Mouse (Mus musculus): Measurements from ENCODE around the gene Fgd2.
"Not testable (repeated sequence)": the region's sequence is repeated elsewhere in the genome, so short reads cannot be mapped to it uniquely, and the experiment has no call there.

Fgd2 gene

DNA sequence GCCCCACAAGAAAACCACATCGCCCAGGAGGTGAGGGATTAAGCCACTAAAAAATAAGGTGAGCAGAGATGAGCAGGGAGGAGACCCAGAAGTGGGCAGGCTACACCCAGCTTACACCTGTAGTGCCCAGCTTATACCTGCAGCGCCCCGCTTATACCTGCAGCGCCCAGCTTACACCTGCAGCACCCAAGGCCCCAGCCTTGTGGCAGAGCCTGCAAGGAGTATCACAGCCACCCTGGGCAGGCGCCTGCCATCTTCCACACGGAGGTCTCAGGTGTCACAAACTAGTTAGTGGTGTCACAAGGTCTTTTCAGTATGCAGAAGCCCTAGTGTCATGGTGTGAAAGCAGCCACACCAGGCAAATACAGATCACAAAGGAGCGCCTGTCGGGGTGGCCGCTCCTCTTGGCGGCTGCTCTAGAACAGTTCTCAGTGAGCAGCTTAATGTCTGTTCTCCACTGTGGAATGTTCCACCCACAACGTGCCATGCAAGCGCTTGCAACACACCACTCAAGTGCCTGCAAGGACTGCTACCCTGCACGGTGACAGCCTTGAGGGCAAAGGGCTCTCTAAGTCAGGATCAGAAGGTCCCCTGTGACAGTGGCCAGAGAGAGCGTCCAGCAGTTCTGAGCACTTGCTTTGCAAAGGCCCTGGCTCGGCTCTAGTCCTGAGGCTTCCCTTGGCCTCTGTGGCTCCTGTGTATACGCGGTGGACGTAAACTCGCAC, 24.3 kb upstream of the Fgd2 start:
- DNase-seq (ENCODE audit: low spot score): no peak

- no peak for DNase-seq (ENCODE audit: low spot score)
Measured at GRCm38 (mm10) chr17:29337979-29338823, 22.5 kb upstream of the Fgd2 start.

DNA sequence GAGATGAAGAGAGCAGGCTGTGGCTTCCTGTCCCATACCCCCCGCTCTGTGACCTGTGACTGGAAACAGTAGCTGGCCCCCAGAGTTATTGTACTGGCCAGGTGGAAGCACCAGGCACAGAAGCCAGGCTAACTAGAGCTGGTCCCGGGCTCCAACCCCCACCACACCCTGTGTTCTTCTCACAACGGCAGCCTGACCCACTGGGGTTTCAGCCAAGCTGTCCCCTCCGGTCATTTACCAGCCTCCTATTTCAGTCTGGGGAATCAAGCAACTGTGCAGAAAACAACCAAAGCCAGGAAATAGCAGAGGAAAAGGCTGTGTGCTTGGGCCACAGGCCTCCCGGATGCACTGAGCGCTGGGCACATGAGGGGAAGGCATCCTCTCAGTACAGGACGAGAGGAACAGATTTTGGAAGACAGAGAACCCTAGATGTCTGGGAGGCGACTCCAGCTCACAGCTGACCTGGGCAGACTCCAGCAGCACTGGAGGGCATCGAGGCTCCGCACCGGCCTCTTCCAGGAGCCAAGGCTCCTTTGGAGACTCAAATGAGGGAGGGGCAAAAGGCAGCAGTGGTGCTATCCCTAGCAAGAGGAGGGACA, 21.4 kb upstream of the Fgd2 start:
- DNase-seq (ENCODE audit: low spot score): no peak

GRCm38 (mm10) chr17:29340406-29341261, 20.1 kb upstream of the Fgd2 start:
- DNase-seq (ENCODE audit: low spot score): no peak

GRCm38 (mm10) chr17:29341591-29342003, 19.1 kb upstream of the Fgd2 start:
- DNase-seq (ENCODE audit: low spot score): no peak

GRCm38 (mm10) chr17:29342010-29342910, 18.5 kb upstream of the Fgd2 start:
- peak; percentile 54 for DNase-seq (ENCODE audit: low spot score)

DNA sequence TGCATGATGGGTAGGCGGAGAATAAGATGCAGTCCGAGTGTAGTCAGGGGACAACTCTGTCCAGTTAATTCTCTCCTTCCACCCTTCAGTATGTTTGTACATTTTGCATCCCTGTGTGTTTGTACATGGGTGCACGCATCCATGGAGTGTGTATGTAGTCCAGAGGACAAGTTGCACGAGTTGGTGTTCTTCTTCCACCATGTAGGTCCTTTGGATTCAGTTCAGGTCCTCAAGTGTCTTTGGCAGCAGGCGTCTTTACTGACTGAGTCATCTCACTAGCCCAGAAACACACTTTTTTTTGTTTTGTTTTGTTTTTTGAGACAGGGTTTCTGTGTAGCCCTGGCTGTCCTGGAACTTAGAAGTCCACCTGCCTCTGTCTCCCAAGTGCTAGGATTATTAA, 17.5 kb upstream of the Fgd2 start:
- DNase-seq (ENCODE audit: low spot score): no peak

DNA sequence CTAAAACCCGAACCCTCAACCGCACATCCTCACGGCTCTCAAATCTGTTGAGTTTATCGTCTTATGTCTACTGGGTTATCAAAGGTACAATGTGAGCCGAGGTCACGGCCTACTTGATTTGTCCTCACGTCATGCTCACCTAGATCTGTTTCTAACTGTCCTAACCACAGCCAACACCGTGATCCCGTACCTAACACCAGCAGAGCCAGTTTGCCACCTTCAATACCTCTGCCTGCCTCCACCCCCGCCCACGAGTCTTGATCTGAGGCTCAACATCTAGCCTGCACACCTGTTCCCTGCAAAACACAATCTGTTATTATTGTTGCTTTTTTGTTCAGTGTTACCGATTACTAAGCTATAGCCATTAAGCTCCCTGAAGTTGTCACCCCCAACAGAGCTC, 15.4 kb upstream of the Fgd2 start:
- no peak for DNase-seq (ENCODE audit: low spot score)

GRCm38 (mm10) chr17:29346496-29347125, 14.1 kb upstream of the Fgd2 start:
- no peak for DNase-seq (ENCODE audit: low spot score)

- no peak for DNase-seq (ENCODE audit: low spot score)
Measured at GRCm38 (mm10) chr17:29347126-29347644, 13.5 kb upstream of the Fgd2 start.

DNA sequence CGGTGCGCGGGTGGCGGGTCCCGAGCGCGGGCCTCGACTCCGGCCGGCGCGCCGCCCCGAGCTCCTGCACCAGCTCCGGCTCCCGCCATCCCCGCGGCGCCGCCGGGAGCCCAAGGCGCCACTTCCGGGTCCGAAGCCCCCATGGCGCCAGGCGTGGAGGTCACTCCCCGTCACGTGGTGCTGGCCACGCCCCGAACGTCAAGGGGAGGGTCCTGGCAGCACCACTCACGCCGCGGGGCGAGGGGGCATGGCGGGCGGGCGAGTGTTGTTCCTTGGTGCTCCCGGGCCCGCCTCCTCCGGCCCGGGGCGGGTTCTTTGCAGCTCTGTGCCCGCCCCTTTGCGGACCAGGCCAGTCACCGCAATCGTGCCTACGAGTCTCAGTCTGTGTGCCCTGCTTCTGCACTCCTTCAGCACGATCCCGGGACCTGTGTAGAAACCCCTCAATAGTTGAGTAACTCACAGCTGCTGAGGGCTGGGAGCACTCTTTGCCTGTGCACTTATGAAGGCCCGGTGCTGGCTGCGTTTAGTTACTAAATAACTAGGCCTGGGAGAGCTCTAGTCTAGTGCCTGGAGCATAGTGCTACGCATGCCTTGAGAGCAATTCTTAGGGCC, 13.0 kb upstream of the Fgd2 start, which contains the start of gene Mtch1:
Gene Mtch1, minus strand, starts transcription at position 290 of the 612 bp plus-strand sequence.
- peak; percentile 99 for DNase-seq (ENCODE audit: low spot score)

- DNase-seq (ENCODE audit: low spot score): no peak
Measured at GRCm38 (mm10) chr17:29348996-29349395, 11.7 kb upstream of the Fgd2 start.

- DNase-seq (ENCODE audit: low spot score): not testable (repeated sequence)
Measured at GRCm38 (mm10) chr17:29351056-29351455, 9.7 kb upstream of the Fgd2 start.

DNA sequence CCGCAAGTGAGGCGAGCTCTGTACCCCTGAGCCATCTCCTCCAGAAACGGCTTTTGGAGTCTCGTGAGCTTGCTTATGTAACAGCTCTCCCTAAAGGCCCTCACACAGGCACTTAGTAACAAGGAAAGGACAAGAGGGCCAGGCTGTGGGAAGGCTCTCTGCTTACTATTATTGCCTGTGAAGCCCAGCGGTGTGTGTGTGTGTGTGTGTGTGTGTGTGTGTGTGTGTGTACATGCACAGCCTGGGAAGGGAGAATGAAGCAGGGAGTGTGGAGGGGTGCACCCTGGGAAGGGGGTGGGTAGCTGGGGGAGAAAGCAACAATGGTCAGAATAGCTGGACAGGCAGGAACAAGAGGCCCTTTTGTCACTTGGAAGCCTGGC, 5.3 kb upstream of the Fgd2 start:
- DNase-seq (ENCODE audit: low spot score): no peak

DNA sequence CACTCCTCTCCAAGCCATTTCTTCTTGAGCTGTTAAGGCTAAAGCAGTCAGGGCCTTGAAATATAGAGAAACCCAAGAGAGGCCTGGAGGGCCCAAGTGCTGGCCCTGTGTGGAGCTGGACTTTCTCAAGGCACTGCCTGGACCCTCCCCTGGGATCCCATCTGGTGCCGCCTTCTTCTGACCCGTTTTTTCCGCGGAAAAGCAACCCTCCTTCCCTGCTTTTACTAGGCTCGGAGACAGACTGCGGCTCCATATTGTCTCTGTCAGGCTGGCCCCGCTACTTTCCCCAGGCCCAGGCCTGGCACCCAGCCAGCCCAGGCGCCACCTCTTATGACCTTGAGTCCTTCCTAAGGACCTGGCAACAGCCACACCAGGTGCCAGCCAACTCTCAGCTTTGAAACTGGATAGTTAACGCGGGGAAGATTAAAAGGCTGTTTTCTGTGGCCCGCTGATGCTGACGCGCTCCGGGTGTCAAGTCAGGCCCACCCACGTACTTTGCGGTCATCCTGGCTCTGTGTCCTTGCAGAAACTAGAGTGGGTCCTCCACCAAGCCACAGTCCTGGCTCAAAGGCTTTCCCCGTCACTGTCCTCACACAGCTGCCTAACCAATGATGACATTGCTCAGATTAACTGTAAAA, 4.8 kb upstream of the Fgd2 start:
- DNase-seq (ENCODE audit: low spot score): peak; percentile 46

DNA sequence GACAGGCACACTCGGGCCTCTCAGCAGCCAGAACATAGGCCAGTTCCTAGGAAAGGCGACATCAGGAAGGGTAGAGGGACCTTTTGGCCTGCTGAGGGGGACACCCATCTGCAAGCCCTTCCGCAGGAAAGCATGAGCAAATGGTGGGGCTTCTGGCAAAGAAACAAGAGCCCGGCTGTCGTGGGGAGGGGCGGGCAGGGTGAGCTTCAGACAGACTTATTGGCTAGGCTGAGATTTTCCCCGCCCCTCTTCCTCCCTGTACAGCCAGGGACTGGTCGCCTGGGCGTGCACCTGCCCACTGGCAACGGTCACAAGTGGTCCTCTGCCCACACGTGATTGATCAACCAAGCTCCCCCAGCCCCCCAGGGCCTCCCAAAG, 4.2 kb upstream of the Fgd2 start:
- DNase-seq (ENCODE audit: low spot score): peak; percentile 51

DNA sequence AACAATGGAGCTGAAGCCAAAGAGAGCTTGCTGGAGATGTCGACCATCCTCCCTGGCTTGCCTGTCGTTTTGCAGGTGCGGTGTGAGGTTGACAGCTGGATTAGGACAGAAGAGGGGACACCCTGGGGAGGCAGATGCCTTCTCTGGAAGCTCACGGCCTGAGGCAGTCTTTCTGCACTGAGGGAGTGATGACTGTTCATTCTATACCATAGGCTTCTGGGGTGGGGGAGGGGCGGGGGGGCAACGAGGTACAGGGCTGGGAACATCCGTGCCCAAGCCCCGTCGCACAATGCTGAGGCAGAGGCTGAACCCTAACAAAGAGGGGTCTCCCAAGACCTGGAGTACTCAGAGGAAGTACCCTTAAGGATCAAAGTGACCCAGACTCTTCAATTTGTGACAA, 3.8 kb upstream of the Fgd2 start:
- no peak for DNase-seq (ENCODE audit: low spot score)

DNA sequence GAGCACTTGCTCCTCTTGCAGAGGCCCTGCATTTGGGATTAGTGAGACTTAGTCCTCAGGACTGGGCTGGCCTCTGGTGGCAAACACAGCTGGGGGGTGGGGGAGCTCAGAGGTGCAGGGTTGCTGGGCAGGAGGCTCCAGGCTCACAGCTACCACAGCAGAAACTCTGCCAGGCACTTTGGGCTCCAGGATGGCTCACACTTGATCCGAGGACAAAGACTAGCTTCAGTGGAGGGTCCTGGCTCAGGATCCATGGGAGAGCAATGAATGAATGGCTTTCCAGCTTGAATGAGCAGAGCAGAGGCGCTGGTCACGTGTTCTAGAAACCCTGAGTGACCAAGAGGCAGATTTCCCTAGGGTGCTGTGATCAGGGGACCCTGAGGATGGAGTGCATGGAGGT, 1.8 kb upstream of the Fgd2 start:
- no peak for DNase-seq (ENCODE audit: low spot score)

- no peak for DNase-seq (ENCODE audit: low spot score)
Measured at GRCm38 (mm10) chr17:29361982-29362691, 1.4 kb downstream of the Fgd2 start.

All from urinary bladder, postnatal 14 days (tissue).